Mouse (Mus musculus) kidney, adult 2 months (tissue): Measurements from ENCODE around the gene Slit3. TPM values are rescaled to one million over a fixed set of nuclear protein-coding genes. Genes with fewer than 3 reads are reported as not detected.

Experiments used
- DNase-seq: peaks from one replicate; pipeline ENCODE4 v3.0.0; 2021
- H3K27ac ChIP-seq: fragments of 200-500 bp; 2 replicates; pipeline ENCODE4 v1.5.1; 2012; ENCODE audit warnings: low read depth, low read length, control low read depth, inconsistent platforms; ENCODE audit not compliant: insufficient read depth
- H3K27me3 ChIP-seq: fragments of 200-500 bp; replicated peaks from 2 replicates; pipeline ENCODE4 v1.6.1; 2012; ENCODE audit warnings: mild to moderate bottlenecking, moderate library complexity, low read length, inconsistent platforms; ENCODE audit not compliant: control insufficient read depth, insufficient read depth
- H3K36me3 ChIP-seq: fragments of 200-500 bp; 2 replicates; pipeline ENCODE4 v1.6.1; 2012; ENCODE audit warnings: mild to moderate bottlenecking, moderate library complexity, low read length, inconsistent platforms; ENCODE audit not compliant: control insufficient read depth, insufficient read depth
- H3K4me1 ChIP-seq: fragments of 200-500 bp; 2 replicates; pipeline ENCODE4 v1.6.1; 2011; ENCODE audit warnings: low read length; ENCODE audit not compliant: control insufficient read depth, insufficient read depth
- H3K4me3 ChIP-seq: fragments of 200-500 bp; 2 replicates; pipeline ENCODE4 v1.5.1; 2011; ENCODE audit warnings: mild to moderate bottlenecking, low read depth, low read length, control low read depth; ENCODE audit not compliant: insufficient read depth
- CTCF ChIP-seq: fragments of 200-500 bp; conservative IDR thresholded peaks from 2 replicates; pipeline ENCODE4 v1.5.1; 2011; ENCODE audit warnings: low read depth, mild to moderate bottlenecking, control low read depth, low read length, moderate library complexity, mixed read lengths; ENCODE audit not compliant: insufficient read depth, insufficient read length
- POLR2A ChIP-seq: fragments of 200-500 bp; IDR thresholded peaks from one replicate; pipeline ENCODE4 v1.6.1; 2011; ENCODE audit warnings: low read depth, low read length, control low read depth
- WGBS: fragments of 180-500 bp; shearing (Covaris S2); methylation state at CpG from one replicate; pipeline ENCODE4 v1.1.7; 2018; 5-methylcytosine and 5-hydroxymethylcytosine counted together
- polyA plus RNA-seq: library from polyadenylated mRNA; depleted of rRNA; stranded (reverse); fragments of >200 nt; gene quantifications from 2 replicates; pipeline ENCODE4 v1.2.3, GENCODE M21; 2012

The Slit3 gene
- polyA plus RNA-seq, 1 experiment: 8.4 TPM

DNA sequence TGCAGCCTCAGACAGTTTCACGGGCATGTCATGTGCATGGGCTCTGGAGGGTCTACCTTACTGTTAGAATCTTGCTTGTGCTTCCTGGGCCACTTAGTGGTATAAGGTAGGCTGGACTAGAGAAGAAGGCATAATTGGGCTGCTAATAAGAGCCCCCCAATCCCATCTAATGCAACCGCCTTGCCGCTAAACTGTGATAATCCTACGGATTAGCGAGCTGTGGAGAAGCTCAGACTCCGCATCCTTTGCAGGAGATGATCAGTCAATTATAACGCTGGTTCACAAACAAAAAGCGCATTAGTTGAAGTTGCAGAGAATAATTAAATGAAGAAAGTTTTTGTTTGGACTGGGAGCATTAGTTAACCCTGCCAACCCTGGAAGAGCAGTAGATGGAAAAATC lies 376.9 kb downstream of the Slit3 start:
- H3K4me1 ChIP-seq: no peaks in the 10 kb centered on the region
- no peaks in the 10 kb centered on the region for H3K27me3 ChIP-seq
- no peak overlapping the region for H3K27ac ChIP-seq
- WGBS: 82% methylated on average over 8 of the region's 8 CpGs
- H3K4me3 ChIP-seq: no peak overlapping the region
- TF ChIP-seq POLR2A (no peak), CTCF (no peak)
- no peak for DNase-seq
- no peaks in the 10 kb centered on the region for H3K36me3 ChIP-seq

DNA sequence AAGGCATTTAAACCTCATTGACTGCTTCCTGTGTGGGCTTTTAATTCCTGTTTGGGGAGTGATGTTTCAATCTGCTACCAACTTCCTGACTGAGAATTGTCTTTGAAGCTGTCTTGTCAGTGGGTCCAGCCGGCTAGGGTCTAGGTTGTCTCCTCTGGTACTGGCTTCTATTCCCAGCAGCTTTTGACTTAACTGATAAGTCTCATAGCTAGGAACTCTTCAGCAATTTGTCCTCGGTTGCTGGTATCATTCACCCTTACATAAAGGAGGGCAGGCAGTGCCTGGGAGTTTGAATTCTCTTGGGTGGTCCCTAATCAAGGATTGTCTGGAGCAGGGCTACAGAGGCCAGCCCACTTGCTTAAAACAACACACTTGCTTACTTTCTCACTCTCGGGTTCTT lies 381.1 kb downstream of the Slit3 start:
- Histone ChIP-seq H3K27ac (no peak overlapping the region), H3K27me3 (no peaks in the 10 kb centered on the region), H3K4me3 (no peak overlapping the region), H3K36me3 (no peaks in the 10 kb centered on the region), H3K4me1 (no peaks in the 10 kb centered on the region)
- TF ChIP-seq CTCF: no peak
- TF ChIP-seq POLR2A: no peak
- DNase-seq: no peak
- 44% methylated on average over 3 of the region's 3 CpGs for WGBS

DNA sequence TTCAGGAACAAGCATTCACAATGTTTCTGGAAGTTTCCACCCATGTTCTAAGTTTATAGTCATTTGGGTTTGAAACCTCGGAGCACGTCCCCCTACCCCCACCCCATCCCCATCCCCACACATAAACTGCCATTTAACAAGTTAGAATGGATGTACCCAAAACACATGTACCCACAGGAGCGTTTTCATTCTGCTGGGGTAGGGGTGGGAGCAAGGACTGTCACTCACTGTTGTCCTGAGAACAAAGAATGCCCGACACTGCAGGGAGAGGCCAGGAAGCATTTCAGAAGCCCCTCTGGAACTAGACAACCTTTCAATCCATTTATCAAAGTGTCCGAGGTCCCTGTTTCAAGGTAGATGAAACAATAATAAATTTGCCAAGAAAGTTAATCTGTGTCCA lies 383.0 kb downstream of the Slit3 start:
- 32% methylated on average over 5 of the region's 5 CpGs for WGBS
- TF ChIP-seq CTCF: no peak
- no peak for TF ChIP-seq POLR2A
- Histone ChIP-seq H3K4me3 (no peak overlapping the region), H3K36me3 (no peaks in the 10 kb centered on the region), H3K27ac (no peak overlapping the region), H3K4me1 (no peaks in the 10 kb centered on the region), H3K27me3 (no peaks in the 10 kb centered on the region)
- no peak for DNase-seq

DNA sequence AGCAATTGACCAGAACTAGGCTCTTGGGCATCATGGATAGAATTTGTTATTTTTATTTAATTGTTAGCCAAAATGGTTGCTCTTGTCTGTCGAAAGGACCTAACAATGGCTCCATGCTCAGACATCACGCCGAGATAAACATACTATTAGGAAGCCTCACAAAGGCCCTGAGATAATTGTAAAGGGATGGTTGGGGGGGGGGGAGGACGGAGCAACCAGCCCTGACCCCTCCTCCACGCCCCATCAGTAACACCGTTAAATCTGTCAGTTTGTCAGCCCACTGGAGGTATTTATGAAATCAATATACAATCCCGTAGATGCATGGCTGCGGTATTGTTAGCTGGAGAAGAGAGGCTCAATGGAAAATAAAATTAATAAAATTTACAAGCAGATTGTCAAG lies 383.9 kb downstream of the Slit3 start:
- Histone ChIP-seq H3K4me1 (no peaks in the 10 kb centered on the region), H3K4me3 (no peak overlapping the region), H3K27ac (no peak overlapping the region), H3K27me3 (no peaks in the 10 kb centered on the region), H3K36me3 (no peaks in the 10 kb centered on the region)
- DNase-seq: no peak
- WGBS: 67% methylated on average over 8 of the region's 8 CpGs
- TF ChIP-seq CTCF (no peak), POLR2A (no peak)

DNA sequence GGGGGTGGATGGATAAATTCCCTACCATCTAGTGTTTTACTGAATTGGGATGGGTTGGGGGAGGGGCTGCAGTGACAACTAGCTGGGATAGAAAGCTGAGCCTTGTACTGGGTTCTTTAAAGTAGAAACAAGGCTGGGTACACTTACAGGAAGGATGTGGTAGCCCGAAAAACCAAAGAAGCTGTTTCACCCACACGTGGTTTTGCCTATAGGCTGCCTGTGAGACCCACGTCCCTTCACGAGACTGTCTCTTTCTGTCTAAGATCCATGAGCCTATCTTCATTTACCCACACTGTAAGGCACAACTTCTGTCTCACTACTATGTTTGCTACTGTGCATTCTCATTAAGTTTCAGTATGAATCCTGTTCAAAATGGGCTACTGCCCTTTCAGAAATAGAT lies 384.3 kb downstream of the Slit3 start:
- no peak for DNase-seq
- TF ChIP-seq POLR2A (no peak), CTCF (no peak)
- Histone ChIP-seq H3K36me3 (no peaks in the 10 kb centered on the region), H3K27me3 (no peaks in the 10 kb centered on the region), H3K27ac (no peak overlapping the region), H3K4me3 (no peak overlapping the region), H3K4me1 (no peaks in the 10 kb centered on the region)
- WGBS: 85% methylated on average over 4 of the region's 4 CpGs

DNA sequence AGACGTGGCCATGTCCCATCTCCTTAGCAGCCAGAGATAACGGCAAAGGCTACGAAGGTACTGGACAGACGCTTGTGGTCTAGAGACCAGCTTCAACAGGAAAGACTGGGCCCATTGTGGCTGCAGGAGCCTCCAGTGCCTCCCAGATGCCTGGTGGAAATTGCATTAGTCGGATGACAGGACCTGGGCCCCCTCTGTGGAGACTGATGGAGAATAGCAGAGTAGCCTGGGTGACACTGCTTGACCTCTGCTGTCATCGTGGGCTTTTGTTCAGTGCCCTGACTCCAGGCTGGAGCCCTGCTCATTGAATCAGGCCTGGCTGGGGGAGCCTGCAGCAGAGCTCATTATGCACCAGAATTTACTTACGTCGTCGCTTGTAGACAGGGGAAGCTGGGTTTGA lies 384.8 kb downstream of the Slit3 start:
- no peak for TF ChIP-seq CTCF
- no peak for TF ChIP-seq POLR2A
- Histone ChIP-seq H3K27me3 (no peaks in the 10 kb centered on the region), H3K36me3 (no peaks in the 10 kb centered on the region), H3K4me3 (no peak overlapping the region), H3K27ac (no peak overlapping the region), H3K4me1 (no peaks in the 10 kb centered on the region)
- WGBS: 72% methylated on average over 9 of the region's 9 CpGs
- no peak for DNase-seq

DNA sequence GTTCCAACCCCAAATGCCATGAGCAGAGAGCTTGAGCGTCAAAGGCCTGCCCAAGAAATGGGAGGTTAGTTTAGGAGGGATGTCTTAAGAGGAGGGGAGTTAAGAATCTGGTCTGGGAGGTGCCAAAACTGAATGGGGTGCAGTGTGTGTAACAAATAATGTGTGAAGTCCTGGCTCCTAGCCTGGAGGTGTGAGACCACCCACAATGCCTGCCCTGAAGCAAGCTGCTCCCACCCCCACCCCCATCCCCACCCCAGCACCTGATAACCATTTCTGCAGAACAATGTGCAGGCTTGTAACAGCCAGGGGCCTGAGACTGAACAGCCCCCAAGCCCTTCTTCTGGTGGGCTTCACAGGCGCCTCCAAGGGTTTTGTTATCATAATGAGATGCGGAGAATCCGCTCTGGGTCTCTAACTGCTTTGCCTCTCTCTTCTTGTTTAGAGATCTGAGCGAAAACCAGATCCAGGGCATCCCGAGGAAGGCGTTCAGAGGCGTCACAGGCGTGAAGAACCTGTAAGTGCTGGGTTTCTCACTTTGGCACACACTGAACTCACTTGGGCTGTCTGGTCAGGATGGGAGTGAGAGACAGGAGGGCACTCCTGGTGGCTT lies 386.9 kb downstream of the Slit3 start:
- Histone ChIP-seq H3K36me3 (no peaks in the 10 kb centered on the region), H3K4me3 (no peak overlapping the region), H3K27ac (no peak overlapping the region), H3K4me1 (no peaks in the 10 kb centered on the region), H3K27me3 (no peaks in the 10 kb centered on the region)
- no peak for DNase-seq
- WGBS: 84% methylated on average over 9 of the region's 9 CpGs
- no peak for TF ChIP-seq CTCF
- TF ChIP-seq POLR2A: no peak
